ENCODE assay signal across 17 mouse cellular contexts in genomic region chr13:79430562-79430961, GRCm38 (mm10).
"Had no signal": no experiment of that assay in that cellular context is flagged by ENCODE, and none has a peak within 500 bp of the region (broad histone marks: within the 10 kb centered on the region; RNA-seq: fewer than 3 reads in every experiment).

No protein-coding gene starts in this region.

- DNase-seq: lung, adult 2 months; lung, postnatal 14 days; lung, postnatal 4 days; right cerebral cortex, adult 18-20 months; right cerebral cortex, postnatal 25 days; right cerebral cortex, postnatal 4 days; spleen, adult 18-20 months; thymus, adult 18-20 months; thymus, postnatal 14 days; thymus, postnatal 36 days had no signal

- H3K9ac ChIP-seq: liver, embryonic 14.5 days; lung, embryonic 15.5 days; midbrain, embryonic 13.5 days; neural tube, embryonic 13.5 days; neural tube, embryonic 15.5 days had no signal

- H3K27me3 ChIP-seq: lung, embryonic 15.5 days; midbrain, embryonic 13.5 days; neural tube, embryonic 13.5 days; neural tube, embryonic 15.5 days had no signal

- H3K27ac ChIP-seq: liver, embryonic 14.5 days; lung, embryonic 15.5 days; midbrain, embryonic 13.5 days; neural tube, embryonic 15.5 days had no signal

- ATAC-seq: lung, postnatal 0 days had no signal

- H3K36me3 ChIP-seq: lung, embryonic 15.5 days; midbrain, embryonic 13.5 days; neural tube, embryonic 13.5 days; neural tube, embryonic 15.5 days had no signal

- H3K4me2 ChIP-seq: lung, embryonic 15.5 days; midbrain, embryonic 13.5 days; neural tube, embryonic 13.5 days; neural tube, embryonic 15.5 days had no signal

- H3K4me1 ChIP-seq: lung, embryonic 15.5 days; neural tube, embryonic 13.5 days; neural tube, embryonic 15.5 days had no signal

- H3K9me3 ChIP-seq: lung, embryonic 15.5 days; midbrain, embryonic 13.5 days; neural tube, embryonic 13.5 days; neural tube, embryonic 15.5 days had no signal

- H3K4me3 ChIP-seq: lung, embryonic 15.5 days; midbrain, embryonic 13.5 days; myocyte; neural tube, embryonic 13.5 days; neural tube, embryonic 15.5 days had no signal
